Mouse (Mus musculus): ENCODE data around the gene Hormad2.

The Hormad2 gene

DNA sequence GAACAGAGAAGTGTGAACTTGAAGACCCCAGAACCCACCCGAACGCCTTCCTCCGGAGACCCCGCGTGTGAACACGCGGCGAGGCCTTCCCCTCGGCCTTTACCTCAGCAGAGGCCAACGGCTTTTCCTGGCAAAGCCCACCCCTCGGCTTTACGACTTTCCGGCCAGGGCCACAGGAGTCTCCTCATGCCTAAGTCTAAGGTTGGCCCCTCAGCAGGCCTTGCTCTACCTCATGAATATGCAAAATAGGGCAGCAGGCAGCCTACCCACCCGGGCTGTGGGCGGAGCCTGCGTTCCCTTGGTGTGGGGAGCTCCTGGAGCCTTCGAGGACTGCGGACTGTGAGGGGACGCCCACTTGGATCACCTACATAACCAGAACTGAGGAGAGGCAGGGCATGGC lies at the start of gene Hormad2:
Hormad2 (minus strand) TSS at position 128 of the 400 bp plus-strand sequence.
- peak; percentile 8 for DNase-seq

DNA sequence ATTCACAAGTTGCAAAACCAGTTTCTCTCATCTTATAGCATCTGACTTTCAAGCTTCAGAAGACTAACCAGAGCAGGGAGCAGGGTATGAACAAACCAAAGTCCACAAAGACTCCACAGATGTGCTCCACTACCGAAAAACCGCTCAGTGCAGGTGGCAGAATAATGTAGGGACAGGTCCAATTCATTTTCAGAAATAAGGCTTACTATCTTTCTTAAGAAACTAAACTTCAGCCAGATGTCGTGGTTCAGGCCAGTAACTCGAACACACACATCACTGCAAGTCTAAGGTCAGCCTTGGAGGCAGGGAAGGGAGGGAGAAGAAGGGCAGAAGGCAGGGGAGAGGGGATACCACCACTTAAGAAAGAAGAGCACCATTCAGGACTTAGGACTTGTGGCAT lies 48.3 kb upstream of the Hormad2 start:
- DNase-seq, result no peak

DNA sequence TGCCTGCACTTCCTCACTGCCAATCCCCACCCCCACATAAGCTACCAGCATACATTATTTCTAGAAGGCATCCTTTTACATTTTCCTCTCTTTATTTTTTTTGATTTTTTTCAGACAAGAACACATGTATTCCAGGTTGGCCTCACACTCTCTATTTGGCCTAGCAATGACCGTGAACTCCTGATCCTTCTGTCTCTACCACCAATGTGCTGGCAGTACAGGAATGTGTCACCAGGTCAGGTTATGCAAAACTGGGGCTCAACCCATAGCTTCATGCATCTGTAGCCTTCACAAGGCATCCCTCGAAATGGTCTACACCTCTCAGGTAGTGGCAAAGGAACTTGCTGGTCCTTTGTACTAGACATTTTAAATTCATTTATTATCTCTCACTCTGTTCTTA lies 47.9 kb upstream of the Hormad2 start:
- no peak for DNase-seq

DNA sequence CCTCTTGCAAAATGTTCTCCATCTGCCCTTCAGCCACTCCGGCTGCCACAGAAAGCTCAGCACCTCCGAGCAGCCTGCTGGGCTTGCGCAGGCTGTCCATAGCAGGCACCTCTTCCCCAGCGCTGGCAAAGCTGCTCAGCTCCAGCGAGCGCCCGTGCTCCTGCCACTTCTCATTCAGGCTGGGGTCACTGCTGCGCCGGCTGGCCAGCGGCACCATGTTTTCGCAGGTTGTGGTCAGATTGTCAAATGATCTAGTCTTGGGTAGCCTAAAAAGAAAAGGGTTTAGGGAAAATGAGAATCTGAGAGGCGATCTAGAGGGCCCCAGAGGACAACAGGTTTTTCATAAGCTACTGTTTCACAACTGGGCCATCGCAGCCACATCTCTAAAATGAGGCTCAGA lies 47.5 kb upstream of the Hormad2 start:
- no peak for DNase-seq

DNA sequence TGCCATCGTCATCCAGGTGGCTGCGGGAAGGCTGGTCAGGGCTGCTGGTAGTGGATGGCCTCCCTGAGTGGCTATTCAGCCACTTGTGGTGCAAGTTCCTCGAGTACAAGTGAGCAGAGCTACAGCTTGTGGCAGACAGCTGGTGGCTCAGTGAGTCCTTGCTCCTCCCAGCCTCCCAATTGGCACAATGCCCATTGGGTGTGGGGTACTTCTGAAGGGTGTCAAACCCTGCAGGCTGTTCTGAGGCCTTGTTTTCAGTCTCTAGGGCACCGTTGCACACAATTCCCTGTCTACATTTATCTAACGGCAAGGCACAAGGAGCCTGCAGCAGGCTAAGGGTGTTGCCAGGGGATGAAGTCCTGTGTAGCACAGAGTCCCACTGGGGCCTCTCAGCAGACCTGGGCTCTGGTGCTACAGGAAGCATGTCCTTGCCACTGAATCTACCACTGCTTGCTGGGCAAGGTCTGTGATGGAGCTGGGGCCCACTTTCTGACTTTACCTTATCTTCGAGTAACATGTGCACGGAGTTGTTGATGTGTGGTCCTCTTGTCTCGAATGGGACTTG lies 46.6 kb upstream of the Hormad2 start:
- no peak for DNase-seq

DNA sequence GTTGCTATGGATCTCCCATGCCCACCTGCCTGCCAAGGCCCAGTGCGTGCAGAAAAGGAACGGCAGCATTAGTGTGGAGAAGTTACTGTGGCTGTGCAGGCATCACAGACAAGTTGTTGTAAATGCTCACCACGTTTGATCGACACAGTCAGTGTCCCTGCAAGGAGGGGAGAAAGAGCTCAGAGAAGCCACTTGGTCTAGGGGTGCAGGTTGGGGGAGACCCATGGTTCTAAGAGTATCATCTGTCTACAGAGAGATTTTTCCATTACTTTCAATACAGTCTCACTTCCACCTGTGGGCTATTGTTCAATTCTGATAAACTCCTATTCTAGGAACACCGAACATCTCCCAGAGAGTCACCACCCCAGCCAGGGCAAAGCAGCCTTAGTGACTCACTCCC lies 43.6 kb upstream of the Hormad2 start:
- DNase-seq, result no peak

DNA sequence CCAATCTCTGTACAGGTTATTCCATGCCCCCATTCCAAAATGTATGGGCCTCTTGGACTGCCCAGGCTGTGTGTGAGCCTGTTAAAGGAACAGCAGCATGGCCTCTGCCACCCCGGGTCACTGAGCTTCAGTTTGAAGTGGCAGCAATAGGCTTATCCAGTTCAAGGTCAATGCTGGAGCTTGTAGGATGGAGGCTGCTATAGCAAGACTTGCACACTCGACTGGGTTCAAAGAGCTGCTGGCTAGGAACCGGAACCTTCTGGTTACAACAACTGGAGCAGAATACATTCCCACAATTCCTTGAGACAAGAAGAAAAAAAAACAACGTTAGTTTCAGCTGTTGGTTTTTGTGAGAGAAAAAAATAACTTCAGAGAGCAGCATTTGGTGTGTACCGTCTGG lies 41.7 kb upstream of the Hormad2 start:
- peak; percentile 73 for DNase-seq

DNA sequence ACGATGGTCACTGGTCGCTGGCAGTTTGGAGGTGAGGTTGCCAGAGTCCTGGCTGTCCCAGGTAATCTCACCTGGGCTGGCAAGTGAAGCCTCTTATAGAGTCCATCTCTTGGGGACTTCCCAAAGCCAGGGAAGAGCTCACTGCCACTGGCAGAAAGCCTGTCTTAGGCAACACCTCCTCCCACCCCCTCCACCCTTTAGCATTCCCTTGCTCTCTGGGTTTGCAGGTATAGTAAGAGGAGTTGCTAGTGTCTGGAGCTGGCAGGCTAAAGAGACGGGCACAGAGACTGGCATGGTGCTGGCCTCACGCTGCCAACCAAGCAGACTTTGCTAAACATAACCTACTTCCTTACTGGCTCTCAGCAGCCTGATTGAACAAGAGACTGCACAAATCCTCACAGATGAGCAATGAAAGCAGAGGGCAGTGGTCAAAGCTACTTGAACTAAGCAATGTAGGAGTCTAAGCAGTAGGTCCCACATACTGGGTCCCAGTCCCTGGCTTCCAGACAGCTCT lies 35.3 kb upstream of the Hormad2 start:
- DNase-seq, result no peak

DNA sequence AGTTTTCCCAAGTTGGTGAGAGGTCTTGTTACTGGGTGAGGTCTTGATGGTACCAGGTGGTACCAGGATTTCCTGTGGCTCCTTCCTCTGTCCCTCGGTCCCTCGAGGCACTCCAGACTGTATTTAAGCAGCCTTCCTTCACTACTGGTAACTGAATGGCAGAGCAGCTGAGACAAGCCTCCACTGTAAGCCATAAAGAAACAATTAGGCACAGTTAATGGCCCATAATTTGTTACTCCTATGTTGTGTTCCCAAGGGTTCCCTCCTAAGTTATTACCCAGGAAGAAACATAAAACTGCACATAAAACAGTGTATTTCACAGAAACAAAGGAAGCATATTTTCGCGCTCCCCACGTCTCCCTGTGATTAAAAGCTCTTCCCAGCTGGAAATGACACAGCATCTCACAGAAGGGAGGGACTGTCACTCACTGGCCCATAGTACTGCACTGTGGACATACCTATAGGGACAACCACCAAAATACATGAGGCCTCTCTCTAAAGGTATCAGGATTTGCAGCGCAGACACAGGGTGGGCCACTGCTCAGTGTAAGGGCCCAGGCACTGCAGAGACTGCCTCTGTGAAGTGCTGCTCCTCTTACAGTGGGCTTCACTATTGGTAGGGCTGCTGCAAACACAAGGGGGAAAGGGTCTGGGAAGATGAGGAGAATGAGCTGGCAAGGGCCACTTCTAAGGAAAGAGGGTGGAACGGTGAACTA lies 31.7 kb upstream of the Hormad2 start:
- DNase-seq, result no peak

DNA sequence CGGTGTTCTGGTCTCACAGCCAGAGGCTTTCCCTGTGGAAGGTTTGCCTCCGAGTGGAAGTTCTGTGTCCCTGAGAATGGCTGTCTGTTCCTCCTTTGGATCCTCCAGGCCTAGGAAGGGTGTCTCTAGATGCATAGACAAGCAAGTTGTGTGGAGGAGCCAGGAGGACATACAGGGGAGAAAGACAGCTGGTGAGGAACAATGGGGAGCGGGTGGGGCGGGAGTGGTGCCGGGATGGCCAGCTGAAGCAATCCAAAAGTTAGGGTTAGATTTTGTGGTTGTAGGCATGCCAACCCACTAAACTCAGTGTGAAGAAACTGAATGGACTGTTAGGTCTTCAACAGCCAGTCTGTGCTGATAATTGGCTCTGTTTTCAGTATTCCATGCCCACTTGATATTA lies 30.8 kb upstream of the Hormad2 start:
- DNase-seq, result no peak

DNA sequence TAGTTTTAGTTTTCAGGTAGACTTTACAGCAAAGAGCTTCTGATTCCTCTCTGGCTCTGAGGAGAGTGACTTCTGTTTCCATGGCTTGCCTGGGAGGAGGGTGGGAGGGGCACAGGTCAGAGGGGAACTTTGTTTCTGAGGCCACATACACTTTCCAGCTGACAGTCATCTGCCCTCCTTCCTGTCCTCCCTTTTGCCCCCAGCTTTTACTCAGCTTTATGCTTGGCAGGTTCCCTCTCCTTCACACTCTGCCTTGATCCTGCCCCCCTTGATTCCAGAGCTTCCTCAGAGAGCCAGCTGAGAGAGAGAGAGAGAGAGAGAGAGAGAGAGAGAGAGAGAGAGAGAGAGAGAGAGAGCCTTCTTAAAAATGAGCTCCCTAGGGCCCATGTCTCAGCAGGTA lies 30.3 kb upstream of the Hormad2 start:
- DNase-seq, result no peak

DNA sequence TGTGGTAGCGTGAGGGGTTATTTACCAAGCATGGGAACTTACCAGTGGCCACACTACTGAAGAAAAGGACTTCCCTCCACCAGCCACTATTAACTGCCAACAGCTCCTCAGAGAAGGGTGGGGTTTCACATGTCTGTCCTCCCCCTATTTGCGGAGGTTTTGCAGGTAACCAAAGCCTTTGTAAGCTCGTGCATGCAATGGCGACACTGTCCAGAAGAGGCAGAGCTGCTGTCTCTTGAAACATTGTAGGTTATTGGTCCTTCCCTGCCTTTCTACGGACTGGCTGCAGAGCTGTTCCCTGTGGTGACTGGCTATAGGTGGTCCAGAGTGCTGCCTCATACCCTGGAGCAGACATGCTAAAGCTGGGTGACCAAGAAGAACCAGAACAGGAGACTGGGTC lies 28.2 kb upstream of the Hormad2 start:
- DNase-seq, result no peak

DNA sequence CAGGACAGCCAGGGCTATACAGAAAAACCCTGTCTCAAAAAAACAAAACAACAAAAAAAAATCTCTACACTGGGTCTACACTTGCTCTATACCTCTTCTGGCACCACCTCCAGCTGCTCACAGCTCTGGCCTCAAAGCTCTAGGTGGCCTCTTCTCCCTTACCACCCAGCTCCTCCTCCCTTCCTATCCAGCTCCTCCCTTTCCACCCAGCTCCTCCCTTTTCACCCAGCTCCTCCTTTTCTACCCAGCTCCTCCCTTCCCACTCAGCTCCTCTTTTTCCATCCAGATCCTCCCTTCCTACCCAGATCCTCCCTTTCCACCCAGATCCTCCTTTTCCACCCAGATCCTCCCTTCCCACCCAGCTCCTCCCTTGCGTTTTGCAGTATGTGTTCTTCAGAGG lies 26.5 kb upstream of the Hormad2 start:
- no peak for DNase-seq

DNA sequence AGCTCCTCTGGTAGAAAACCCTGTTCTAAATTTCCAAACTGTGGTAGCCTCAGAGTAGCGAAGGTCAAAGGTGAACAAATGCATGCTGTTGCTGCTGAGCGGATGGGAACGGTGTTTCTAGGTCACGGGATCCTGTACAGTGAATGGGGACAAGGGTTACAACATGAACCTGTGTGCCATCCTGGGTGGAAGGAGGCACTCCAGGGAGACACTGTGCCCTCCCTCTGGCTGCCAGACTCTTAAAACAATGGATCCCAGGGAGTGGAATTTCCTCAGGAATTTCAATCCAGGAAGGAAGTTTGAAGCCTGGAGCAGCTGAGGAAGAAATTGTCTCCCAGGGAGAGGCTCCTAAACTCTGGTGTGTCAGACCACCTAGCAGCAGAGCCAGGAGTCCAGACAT lies 25.3 kb upstream of the Hormad2 start:
- peak; percentile 24 for DNase-seq

DNA sequence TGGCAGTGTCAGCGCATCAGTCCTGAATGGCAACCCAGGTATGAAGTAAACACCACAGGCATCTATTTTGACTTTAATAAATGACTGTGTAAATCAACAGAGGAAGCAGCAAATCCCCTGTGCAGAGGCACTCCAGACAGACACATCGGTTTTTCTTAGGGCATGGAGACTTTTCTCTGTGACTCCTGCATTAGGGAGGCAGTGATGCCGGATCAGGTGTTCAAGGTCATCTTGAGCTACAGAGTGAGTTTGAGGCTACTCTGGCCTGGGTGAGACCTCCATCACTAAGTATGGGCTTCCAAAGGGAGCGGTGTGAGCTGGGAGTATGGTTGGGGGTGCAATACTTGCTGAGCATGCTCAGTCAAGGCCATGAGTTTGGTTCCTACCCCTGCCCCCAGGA lies 23.7 kb upstream of the Hormad2 start:
- no peak for DNase-seq

DNA sequence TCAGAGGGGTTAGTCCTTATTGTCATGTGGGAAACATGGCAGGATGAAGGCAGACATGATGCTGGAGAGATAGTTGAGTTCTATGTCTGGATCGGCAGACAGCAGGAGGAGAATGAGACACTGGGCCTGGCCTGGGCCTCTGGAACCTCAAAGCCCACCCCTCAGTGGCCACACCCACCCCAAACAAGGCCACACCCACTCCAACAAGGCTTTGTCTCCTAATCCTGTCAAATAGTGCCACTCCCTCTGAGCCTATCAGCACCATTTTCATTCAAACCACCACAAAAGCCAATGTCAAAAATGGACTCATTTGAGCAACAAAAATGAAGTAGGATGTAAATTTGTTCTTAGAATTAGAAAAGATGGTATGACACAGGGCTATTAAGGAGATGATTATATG lies 23.3 kb upstream of the Hormad2 start:
- DNase-seq, result no peak

DNA sequence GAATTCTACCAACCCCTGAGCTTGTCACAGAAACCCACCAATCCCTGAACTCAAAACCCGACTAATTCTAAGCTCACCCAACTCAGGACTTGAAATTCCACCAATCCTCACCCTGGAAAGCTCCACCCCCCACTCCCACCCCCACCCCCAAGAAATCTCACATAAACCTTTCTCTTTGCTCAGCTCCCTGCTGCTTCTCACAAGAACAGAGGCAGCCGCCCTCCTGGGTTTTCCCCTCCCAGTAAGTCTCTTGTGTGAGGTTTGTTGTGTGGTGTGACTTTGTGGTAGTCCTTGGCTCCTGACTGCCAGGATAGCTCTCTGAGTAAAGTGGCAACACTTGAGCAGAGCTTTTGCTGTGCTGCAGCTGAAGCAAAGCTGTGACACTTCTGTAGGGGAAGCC lies 22.0 kb upstream of the Hormad2 start:
- DNase-seq, result no peak

DNA sequence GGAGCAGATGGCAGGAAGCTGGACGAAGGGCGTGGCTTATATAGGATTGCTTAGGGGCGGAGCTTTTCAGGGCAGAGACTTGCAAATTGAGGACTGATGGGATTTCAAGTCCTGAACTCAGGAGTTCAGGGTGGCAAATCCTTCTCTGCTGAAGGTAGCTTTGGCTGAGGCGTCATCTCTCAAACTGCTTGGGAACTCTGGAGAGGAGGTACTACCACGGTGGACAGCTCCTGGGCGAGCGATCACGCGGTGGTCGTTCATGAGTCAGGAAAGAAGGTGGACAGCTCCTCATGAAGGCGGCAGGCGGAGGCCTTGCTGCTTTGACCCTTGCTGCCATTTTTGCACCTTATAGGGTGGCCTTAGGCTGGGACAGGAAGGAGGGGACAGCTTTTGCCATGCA lies 20.2 kb upstream of the Hormad2 start:
- no peak for DNase-seq

DNA sequence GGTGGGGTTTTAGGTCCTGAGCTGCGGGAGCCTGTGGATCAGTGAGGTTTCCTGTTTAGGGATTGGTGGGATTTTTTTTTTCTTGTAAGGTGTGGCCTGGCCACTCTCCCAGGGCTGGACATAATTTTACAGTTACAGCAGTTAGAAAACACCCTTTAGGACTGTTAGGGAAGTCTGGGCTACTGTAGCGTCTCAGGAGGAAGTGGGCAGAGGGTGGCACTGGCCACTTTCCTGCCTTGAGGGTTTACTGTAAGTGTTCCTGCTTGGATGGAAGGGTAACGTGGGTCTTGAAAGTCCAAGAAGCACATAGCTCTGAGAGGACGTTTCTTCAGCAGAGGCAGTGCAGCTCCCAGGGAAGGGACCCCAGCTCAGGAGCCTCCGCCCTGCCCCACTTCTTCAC lies 19.7 kb upstream of the Hormad2 start:
- no peak for DNase-seq

DNA sequence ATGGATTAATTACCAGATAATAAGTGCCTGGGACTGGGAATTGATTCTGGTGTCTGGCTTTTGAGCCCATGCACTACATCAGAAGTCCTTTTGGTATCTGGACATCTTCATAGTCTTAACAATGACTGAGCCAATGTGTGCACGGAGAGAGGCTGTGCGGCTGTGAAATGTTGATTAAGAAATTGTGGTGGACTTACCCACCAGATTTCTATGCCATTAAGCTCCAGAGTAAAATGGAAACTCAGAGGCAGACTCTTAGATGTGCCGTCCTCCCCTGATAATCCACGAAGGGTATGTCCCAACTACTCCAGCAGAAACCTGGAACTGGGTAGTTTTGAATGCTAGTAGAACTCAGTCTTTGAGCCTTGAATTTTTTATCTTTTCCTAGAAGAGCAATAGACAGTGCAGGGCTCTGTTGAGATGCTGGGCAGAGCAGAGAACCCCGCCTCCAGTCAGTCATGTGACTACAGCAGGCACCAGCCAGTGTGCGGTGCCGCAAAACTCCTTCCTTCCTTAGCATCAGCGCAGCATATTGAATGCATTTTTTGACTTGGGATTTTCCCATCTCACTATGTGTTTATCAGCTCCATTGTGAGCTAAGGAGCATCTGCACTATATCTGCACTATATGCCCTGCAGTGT lies 14.1 kb upstream of the Hormad2 start:
- DNase-seq, result no peak

DNA sequence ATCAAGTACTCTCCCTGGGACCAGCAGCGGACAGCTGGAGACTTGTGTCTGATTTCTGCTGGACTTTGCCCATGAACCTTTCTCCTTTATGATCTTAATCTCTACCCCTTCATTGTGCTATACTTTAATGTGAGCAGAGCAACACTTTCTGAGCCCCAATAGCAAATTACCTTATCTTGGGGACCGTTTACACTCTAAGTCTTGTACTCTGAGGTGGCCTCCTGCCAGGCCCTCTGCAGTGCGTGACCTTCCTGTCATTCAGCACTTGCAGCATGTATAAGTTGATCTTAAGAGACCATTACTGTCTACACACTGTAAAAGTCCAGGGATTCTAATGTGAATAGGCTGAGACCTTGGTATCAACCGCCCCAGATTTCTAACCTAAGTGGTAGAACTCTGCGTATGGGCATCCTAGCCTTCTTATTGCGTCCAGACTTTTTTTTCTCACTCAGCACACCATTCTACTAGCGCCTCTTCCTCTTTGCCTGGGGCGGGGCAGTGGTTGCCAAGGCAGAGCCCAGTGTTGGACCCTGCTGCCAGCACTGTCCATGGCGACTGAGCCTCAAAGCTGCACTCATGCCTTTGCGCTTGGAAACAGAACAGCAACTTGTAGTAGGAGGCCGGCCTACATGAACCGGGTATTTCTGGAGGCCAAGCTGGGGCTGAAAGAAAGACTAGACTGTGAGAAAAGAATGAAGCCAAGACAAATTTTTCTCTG lies 11.7 kb upstream of the Hormad2 start:
- DNase-seq, result no peak

DNA sequence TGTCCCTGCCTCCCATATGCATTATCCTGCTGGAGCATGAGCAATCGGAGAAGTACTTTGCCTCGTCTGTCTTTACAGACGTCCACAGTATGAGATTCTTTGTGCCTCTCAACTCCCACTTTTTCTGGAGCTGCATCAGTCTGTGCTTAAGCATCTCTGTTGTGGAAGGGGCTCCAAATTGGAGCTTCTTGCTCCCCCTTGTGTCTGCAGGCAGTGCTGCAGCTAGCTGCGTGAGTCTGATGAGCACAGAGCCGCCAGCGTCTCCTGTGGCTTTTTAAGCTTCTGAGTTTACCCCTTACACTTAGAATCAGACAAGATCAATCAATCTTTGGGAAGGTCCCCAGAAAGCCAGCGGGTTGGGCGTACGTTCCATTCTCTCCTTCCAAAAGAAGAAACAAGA lies 10.2 kb upstream of the Hormad2 start:
- DNase-seq, result peak; percentile 13

DNA sequence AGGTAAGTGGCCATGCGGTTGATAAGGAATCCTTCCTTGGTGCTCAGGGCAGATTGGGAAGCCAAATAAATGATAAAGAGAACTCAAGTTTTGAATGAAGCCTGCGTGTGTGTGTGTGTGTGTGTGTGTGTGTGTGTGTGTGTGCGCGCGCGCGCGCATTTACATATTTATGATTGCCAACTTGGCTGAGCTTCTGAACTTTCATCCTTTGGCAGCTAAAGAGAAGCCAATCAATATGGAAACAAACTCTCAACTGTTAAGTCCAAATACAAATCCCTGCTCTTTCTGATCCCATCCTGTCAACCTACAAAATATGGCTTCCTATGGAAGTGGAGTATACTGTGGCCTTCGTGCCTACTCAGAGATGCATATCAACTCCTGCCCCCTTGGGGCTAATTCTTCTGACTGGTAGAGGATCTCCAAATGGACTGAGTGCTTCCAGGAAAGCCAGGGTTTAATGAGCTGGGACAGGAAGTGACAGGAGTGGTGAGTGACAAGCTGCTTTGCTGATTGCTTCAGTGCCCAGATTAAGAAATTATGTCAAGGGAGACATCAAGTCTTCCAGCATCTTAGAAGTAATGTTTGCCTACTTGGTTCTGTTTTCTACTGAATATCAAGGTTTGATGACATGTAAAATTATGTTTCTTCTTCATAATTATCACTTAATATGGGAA lies 5.4 kb upstream of the Hormad2 start:
- no peak for DNase-seq
